Mouse (Mus musculus) limb, embryonic 10.5 days (tissue): Measurements from ENCODE around the gene Klre1. TPM values are rescaled to one million over a fixed set of nuclear protein-coding genes. Genes with fewer than 3 reads are reported as not detected.

ENCODE experiments used
- DNase-seq: peaks from one replicate; pipeline ENCODE4 v3.0.0-alpha.2; 2017; ENCODE audit warnings: low spot score
- H3K27ac ChIP-seq: fragments of 300-500 bp; sonication (generic); 2 replicates; pipeline ENCODE4 v1.5.1; 2016; ENCODE audit warnings: mild to moderate bottlenecking
- H3K27me3 ChIP-seq: fragments of 300-500 bp; sonication (generic); 2 replicates; pipeline ENCODE4 v1.6.1; 2016; ENCODE audit warnings: low read depth, mild to moderate bottlenecking; ENCODE audit not compliant: poor library complexity, severe bottlenecking
- H3K36me3 ChIP-seq: fragments of 300-500 bp; sonication (generic); 2 replicates; pipeline ENCODE4 v1.6.1; 2016; ENCODE audit warnings: mild to moderate bottlenecking, moderate library complexity
- H3K4me1 ChIP-seq: fragments of 300-500 bp; sonication (generic); 2 replicates; pipeline ENCODE4 v1.6.1; 2016
- H3K4me3 ChIP-seq: fragments of 300-500 bp; sonication (generic); 2 replicates; pipeline ENCODE4 v1.5.1; 2016; ENCODE audit warnings: mild to moderate bottlenecking, moderate library complexity
- H3K9me3 ChIP-seq: fragments of 300-500 bp; sonication (generic); replicated peaks from 2 replicates; pipeline ENCODE4 v1.6.1; 2016; ENCODE audit warnings: mild to moderate bottlenecking
- WGBS: fragments of 180-500 bp; shearing (Covaris S2); methylation state at CpG from one replicate; pipeline ENCODE4 v1.1.7; 2016; 5-methylcytosine and 5-hydroxymethylcytosine counted together
- polyA plus RNA-seq: library from polyadenylated mRNA; unstranded; fragments of >200 nt; fragmentation: Nextera tagmentation; extraction: Ambion mirVana; gene quantifications from 2 replicates; pipeline ENCODE4 v1.2.1, GENCODE M21; 2016

The Klre1 gene
- polyA plus RNA-seq = not detected in 2 replicates

DNA sequence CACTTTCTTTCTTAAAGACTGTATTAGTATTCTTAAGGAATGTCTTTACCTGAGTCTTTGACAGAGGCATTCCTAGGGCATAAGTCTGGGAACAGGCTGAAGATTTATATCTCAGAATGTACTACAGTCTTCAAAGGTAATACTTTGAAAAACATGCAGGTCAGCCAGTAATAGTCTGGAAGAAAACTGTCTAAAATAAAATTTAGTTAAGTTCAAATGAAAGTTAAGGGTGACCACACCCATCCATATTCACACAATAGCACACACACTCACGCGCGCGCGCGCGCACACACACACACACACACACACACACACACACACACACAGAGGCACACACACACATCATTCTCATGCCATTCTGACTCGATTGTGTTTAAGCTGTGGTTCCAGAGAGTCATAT is at the start of gene Klre1:
Gene Klre1, plus strand, starts transcription at position 301 of the 400 bp plus-strand sequence.
- no peak within 1 kb of the TSS for H3K4me3 ChIP-seq
- no peak within 1 kb of the TSS for H3K27ac ChIP-seq
- H3K36me3 ChIP-seq = no peaks in the 10 kb centered on the region
- WGBS = 95% methylated on average over 8 of the region's 8 CpGs
- no peaks in the 10 kb centered on the region for H3K27me3 ChIP-seq
- DNase-seq = no peak
- no peaks in the 10 kb centered on the region for H3K9me3 ChIP-seq
- H3K4me1 ChIP-seq = no peaks in the 10 kb centered on the region

DNA sequence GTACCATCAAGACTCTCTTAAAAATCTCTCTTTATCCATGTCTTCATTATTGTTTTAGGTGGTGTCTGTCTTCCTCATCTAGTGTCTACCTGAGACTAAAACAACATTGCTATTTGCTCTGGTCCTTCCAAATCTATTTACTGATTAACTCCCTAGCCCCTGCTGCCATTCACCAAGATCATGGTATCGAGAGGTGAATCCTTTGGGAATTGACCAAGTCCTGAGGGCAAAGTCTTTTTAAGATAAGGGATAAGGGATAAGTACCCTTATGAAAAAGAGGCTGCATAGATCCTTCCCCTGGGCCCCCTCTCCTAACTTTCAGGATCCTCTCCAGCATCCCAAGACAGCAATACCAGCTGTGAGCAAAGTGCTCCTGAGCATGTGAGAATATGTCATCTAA is 48.1 kb upstream of the Klre1 start:
- DNase-seq = no peak
- 77% methylated on average over 1 of the region's 1 CpGs for WGBS

DNA sequence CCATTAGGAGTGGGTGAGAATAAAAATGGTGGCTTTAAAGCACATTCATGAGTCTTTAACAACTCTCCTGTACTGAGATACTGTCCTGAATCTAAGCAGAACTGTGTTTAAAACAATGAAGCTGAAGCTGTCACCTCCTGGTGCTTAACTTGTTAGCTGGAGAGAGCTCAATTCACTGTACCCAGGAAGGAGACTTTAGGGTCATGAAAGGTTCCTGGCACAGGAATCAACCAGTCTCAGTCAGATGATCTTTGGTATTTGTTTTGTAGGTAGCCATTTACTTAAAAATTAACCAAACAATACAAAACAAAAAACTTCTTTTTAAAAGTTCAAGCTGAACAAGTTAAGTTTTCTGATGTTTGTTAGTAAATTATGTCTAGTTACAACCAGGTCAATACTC is 47.4 kb upstream of the Klre1 start:
- peaks cover 16% of the 10 kb centered on the region for H3K4me1 ChIP-seq
- H3K27ac ChIP-seq = no peak overlapping the region
- no peaks in the 10 kb centered on the region for H3K36me3 ChIP-seq
- no peak overlapping the region for H3K4me3 ChIP-seq
- no peaks in the 10 kb centered on the region for H3K27me3 ChIP-seq
- DNase-seq = no peak
- H3K9me3 ChIP-seq = no peaks in the 10 kb centered on the region

More for the DNA sequence above, 48.1 kb upstream of the Klre1 start:
- Histone ChIP-seq H3K27me3 (no peaks in the 10 kb centered on the region), H3K4me1 (peaks cover 12% of the 10 kb centered on the region), H3K36me3 (no peaks in the 10 kb centered on the region), H3K9me3 (no peaks in the 10 kb centered on the region), H3K27ac (no peak overlapping the region), H3K4me3 (no peak overlapping the region)

DNA sequence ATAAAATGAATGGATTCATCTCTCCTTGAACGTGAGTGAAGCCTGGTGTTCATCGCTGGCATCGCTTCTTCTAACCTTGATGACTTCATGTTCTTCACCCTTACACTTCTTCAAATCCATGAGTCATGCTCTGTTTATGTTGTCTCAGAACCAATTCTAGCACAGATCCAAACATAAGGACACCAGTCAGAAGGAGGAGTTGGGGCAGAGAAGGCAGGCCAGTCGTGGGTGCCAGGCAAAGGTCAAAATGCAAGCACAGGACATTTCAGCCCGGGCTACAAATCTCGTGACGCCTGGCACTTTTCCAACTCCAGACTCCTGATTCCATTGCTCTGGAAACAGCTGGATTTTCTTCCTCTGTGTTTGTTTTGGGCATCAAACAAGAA is 45.2 kb upstream of the Klre1 start:
- H3K9me3 ChIP-seq = no peaks in the 10 kb centered on the region
- DNase-seq = peak; percentile 43
- no peaks in the 10 kb centered on the region for H3K36me3 ChIP-seq
- H3K4me3 ChIP-seq = peak overlapping the region; percentile 82
- no peaks in the 10 kb centered on the region for H3K27me3 ChIP-seq
- peak overlapping the region; percentile 88 for H3K27ac ChIP-seq
- 36% methylated on average over 7 of the region's 7 CpGs for WGBS
- H3K4me1 ChIP-seq = peaks cover 16% of the 10 kb centered on the region

DNA sequence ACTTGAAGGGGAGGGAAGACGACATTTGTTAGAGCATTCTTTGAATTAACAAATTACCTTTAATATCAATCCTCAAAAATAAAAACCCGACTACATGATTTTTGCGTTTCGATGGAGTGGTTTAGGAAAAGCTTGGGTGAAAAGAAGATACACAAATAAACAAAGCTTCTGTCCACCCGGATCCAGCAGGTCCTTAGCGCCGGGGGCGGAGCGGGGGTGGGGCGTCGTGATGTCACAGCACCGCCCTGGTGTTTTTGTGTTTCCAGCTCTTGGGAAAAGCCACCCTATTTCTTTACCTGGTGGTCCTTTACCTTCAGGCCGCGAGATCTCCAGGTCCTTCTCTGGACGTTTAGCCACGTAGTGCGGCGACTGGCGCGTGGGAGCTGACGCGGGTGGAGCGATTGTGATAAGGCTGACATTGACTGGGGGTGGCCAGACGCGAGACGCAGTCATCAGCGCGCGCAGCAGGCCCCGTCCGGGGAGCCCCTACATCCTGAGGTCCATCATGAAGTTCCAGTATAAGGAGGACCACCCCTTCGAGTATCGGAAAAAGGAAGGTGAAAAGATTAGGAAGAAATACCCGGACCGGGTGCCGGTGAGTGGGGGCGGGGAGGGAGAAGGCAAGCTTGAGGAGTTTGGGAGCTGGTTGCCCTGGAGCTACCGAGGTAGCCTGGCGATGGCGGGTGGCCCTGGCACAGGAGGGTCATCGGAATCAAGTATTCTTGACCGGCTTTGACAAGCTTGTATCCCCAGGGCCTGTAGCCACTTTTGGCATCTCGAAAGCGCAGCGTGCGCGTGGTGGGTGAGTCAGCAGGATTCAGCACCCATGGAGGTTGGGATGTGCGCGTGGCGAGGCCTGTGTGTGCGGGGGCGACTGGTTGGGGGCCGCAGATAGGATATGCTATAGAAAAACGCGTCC is 44.5 kb upstream of the Klre1 start, which contains the start of gene Gabarapl1:
Gene Gabarapl1, plus strand, starts transcription at position 219 of the 919 bp plus-strand sequence.
- Histone ChIP-seq H3K4me3 (peak within 1 kb of the TSS; percentile 82), H3K9me3 (no peaks in the 10 kb centered on the region), H3K27ac (peak within 1 kb of the TSS; percentile 88), H3K36me3 (peaks cover 3% of the 10 kb centered on the region), H3K4me1 (peaks cover 16% of the 10 kb centered on the region), H3K27me3 (no peaks in the 10 kb centered on the region)
- WGBS = under 1% methylated on average over 55 of the region's 55 CpGs
- peak; percentile 85 for DNase-seq

DNA sequence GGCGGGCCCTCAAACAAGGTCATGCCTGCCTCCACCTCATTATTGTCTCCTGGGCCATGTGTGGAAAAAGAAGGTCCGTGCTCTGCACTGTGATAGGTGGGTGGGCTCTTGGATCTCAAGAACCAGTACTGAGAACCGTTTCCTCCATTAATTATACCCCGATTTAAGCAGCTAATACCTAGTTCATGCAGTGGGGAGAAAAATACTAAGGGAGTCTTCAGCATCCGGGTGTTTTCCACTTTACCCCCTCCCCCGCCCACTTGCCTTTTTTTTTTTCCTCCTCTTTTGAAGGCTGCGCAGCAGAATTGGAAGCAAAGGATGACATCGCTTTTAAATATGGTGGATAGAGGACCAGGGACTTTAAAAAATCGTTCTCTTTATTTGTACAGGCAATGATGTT is 43.6 kb upstream of the Klre1 start:
- Histone ChIP-seq H3K27ac (peak overlapping the region; percentile 88; the same call in 1 of the 2 replicates), H3K27me3 (no peaks in the 10 kb centered on the region), H3K4me1 (peaks cover 16% of the 10 kb centered on the region), H3K9me3 (no peaks in the 10 kb centered on the region), H3K4me3 (peak overlapping the region; percentile 82), H3K36me3 (peaks cover 12% of the 10 kb centered on the region)
- DNase-seq = no peak
- 25% methylated on average over 9 of the region's 9 CpGs for WGBS

DNA sequence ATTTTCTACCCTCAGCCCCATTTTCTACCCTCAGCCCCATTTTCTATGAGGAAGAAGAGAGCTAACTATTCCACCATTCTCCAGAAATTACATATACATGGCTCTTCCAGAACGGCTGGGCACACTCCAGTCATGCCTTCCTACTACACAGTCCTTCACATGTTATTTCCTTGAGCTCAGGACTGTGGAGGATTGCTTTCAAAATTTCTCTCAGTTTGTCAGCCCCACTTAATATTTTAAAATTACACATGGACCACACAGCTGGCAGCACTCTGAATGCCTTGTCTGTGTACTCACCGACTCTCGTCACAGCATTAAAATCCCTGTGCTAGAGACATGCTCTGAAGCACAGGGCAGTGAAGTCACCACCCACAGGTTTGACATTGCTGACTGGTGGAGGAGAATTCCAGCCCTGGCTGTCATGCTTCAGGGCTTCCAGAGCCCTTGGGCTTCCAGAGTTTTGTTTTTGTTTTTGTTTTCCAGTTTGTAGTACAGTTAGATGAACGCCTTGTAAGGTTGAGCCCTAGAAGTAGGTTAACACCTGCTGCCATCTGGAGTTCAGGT is 43.0 kb upstream of the Klre1 start:
- 75% methylated on average over 4 of the region's 4 CpGs for WGBS
- Histone ChIP-seq H3K4me3 (peak overlapping the region; percentile 82; the same call in 1 of the 2 replicates), H3K27me3 (no peaks in the 10 kb centered on the region), H3K4me1 (peaks cover 16% of the 10 kb centered on the region), H3K36me3 (peaks cover 18% of the 10 kb centered on the region), H3K9me3 (no peaks in the 10 kb centered on the region), H3K27ac (no peak overlapping the region)
- no peak for DNase-seq

DNA sequence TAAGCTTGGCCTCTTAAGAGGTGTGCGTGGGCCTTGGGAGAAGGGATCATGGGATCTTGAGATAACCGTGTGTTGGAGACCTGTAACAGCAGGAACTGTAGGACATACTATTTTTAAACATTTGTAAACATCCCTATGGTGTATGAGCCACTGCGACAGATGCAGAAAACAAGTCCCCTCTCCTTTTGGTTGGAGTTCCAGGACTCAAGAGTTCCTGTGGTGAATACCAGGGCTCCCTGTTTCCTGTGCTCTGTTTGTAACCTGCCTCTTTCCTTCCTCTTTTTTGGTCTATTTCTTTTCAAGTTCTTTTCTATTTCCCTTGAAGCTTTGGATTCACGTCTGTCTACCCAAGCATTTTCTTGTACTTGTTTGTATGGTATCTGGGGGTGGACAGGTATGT is 42.0 kb upstream of the Klre1 start:
- Histone ChIP-seq H3K4me1 (peaks cover 16% of the 10 kb centered on the region), H3K4me3 (no peak overlapping the region), H3K27me3 (no peaks in the 10 kb centered on the region), H3K36me3 (peaks cover 28% of the 10 kb centered on the region), H3K9me3 (no peaks in the 10 kb centered on the region), H3K27ac (no peak overlapping the region)
- WGBS = 86% methylated on average over 4 of the region's 4 CpGs
- no peak for DNase-seq

DNA sequence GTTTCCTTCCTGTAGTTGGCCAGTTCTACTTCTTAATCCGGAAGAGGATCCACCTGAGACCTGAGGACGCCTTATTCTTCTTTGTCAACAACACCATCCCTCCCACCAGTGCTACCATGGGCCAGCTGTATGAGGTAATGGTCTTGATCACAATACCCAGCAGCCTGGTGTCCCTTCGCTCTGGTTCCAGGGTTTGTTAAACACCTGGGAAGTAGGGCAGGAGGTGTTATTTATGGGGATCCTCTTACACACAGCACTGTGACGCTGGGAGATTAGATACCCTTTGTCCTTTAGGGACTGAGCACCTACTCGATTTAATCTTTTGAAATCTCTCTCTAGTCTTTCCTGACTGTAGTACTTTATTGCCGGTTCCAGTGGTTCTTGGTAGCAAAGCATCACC is 39.1 kb upstream of the Klre1 start:
- Histone ChIP-seq H3K9me3 (no peaks in the 10 kb centered on the region), H3K36me3 (peaks cover 41% of the 10 kb centered on the region), H3K4me1 (peaks cover 10% of the 10 kb centered on the region), H3K4me3 (no peak overlapping the region), H3K27ac (no peak overlapping the region), H3K27me3 (no peaks in the 10 kb centered on the region)
- DNase-seq = no peak
- WGBS = 85% methylated on average over 6 of the region's 6 CpGs

DNA sequence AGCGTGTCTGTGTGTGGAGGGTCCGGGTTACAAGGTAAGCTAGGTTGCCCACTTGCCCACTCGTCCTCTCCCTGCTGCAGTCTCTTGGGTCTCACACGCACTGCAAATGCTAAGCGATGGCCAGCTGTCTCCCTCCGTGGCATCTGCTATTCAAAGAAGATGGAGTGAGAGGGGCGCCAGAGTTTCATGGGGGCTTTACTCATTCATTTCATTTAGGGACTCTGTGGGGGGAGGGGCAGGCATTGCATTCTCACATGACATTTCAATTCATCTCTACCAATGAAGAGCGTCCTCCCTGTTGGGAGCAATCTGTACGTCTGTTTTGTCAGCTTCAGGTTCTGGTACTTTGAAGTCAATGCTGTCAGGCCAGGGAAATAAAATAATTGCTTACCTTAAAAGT is 35.8 kb upstream of the Klre1 start:
- Histone ChIP-seq H3K27me3 (no peaks in the 10 kb centered on the region), H3K4me3 (no peak overlapping the region), H3K36me3 (peaks cover 41% of the 10 kb centered on the region), H3K27ac (no peak overlapping the region), H3K4me1 (no peaks in the 10 kb centered on the region), H3K9me3 (no peaks in the 10 kb centered on the region)
- WGBS = 86% methylated on average over 9 of the region's 9 CpGs
- DNase-seq = no peak

DNA sequence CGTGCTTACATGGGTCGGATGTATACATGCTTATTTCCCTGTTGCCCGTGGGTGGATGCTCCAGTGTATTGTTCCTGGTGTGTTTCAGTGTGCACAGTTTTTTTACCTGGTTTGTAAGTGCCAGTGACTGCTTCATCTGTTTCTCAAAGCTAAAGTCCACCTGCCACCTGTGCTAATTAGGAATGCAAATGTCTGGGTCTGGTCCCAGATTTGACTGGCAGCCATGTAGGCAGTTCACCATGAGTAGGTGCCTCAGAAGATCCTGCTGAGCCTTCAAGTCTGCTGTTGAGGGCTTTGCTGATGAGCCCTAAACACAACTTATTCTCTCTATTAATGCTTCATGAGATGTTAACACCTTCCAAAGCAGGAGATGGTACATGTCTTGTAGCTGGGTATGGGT is 35.2 kb upstream of the Klre1 start:
- Histone ChIP-seq H3K4me3 (no peak overlapping the region), H3K27me3 (no peaks in the 10 kb centered on the region), H3K27ac (no peak overlapping the region), H3K9me3 (no peaks in the 10 kb centered on the region), H3K36me3 (peaks cover 41% of the 10 kb centered on the region), H3K4me1 (no peaks in the 10 kb centered on the region)
- DNase-seq = no peak
- WGBS = 97% methylated on average over 3 of the region's 3 CpGs

DNA sequence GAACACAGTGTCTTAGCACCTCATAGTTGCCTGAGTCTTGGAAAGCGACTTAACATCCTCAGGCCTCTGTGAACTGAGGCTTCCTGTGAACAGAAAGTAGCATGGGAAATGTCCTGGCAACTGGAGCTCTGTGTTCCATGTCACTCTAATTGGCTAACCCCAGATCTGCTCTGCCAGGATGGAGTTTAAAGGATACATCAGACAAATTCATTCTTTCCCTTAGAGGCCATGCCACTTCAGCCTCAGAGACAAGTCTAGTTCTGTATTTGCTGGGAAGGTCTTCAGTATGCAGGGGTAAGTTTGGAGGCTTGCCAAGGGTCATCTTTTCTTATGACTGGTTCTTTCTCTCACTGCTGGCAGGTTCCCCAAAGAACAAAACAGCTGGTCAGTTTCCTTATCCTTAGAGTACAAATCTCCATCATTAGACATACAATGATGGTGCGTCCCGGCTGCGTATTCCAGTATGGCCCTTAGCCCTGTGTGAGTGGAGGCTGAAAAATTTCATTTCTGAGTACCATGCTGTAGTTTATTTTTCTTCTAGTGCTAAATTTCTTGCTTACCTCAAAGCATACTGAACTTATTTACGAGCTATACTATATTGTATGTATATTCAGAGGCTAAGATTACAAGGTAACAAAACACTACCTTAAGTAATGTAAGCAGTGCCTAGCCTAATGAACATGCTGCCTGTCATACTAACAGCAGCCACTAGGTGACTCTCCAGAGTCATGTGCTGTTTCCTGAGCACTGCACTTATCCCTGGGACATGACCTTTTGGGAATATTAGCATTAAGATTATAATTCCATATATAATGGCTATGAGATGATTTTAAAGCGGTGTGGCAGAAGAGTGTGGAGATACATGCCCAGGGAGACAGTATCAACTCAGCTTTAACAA is 33.7 kb upstream of the Klre1 start:
- peak; percentile 53 for DNase-seq
- Histone ChIP-seq H3K4me3 (no peak overlapping the region), H3K36me3 (peaks cover 31% of the 10 kb centered on the region), H3K27me3 (no peaks in the 10 kb centered on the region), H3K9me3 (no peaks in the 10 kb centered on the region), H3K27ac (no peak overlapping the region), H3K4me1 (no peaks in the 10 kb centered on the region)
- 73% methylated on average over 6 of the region's 6 CpGs for WGBS
